Mouse (Mus musculus): ENCODE data around the gene Arfgap2.

Arfgap2 gene

GRCm38 (mm10) chr2:91308680-91309079, 43.9 kb downstream of the Arfgap2 start:
- no peak for DNase-seq (ENCODE audit: low read depth)

- no peak for DNase-seq (ENCODE audit: low read depth)
Observed at GRCm38 (mm10) chr2:91309546-91309945, 44.8 kb downstream of the Arfgap2 start.

GRCm38 (mm10) chr2:91312578-91313311, 48.0 kb downstream of the Arfgap2 start:
- DNase-seq (ENCODE audit: low read depth): no peak

DNA sequence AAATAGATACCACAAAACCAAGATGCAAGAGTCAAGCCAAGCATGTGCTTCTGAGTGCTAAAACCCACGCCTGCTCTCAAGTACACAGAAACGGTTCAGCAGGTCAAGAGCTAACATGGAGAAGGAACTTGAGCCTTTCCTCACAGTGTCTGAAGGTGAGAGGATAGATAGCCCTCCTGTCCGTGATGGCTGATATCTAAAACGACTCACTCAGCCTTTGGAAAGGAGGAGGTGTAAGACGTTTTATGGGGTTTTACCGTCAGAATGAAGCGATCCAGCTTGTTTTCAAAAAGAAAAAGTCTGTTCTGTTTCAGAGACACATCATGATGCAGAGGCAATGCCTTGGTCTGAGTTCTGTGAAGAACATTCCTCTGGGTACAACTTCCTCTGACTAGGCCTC, 49.4 kb downstream of the Arfgap2 start:
- DNase-seq (ENCODE audit: low read depth): no peak

GRCm38 (mm10) chr2:91320559-91321529, 56.1 kb downstream of the Arfgap2 start:
- DNase-seq (ENCODE audit: low read depth): no peak

DNA sequence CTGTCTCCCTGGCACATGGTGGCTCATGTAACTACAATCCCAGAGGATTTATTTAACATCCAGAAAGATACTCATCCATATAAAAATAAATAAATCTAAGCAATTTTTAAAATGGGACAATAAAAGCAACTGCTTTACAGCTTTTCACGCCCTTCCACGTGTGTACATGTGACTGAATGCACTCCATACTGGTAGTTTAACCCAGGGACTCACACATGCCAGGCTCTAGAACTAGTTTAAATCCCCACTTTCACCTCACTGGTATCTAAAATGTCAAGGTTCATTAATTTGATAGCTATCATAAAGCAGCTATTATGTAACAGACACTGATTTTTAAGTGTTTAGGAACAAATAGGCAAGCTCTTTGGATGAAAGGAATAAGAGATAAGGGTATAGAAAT, 57.1 kb downstream of the Arfgap2 start:
- no peak for DNase-seq (ENCODE audit: low read depth)

DNA sequence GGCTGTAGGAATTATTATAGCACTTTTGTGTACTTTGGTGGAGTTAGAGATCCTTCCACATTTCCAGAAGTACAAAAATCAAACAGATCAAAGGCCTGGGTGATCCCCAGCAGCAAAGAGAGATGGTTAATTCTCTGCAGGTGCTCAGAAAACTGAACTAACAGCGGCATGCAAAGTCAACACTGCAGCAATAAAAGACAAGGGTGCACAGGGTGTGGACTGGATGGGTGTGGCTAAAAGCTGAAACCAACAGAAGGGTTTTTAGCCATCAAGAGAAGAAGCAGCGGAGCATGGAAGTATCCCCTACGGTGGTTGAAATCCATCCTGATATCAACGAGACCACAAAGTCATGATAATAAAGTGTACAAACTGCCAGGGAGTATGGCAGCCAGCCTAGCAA, 57.7 kb downstream of the Arfgap2 start:
- no peak for DNase-seq (ENCODE audit: low read depth)

DNA sequence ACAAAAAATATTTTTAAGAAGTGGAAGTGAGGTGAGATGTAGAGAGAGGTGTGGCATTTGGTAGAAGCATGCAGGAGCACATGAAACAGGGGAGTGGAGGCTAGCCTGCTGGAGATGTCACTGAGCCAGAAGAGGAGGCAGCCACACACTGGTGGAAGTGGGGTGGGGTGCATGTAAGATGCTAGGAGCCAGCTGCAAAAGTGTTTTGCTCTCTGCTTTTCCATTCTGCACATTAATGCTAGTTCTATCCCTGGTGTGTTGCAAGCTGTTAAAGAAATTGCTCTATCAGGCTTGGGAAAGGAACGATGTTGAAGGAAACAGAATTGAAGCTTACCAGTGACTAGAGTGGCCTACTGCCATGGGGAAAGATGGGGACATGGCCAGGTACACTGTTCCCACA, 59.6 kb downstream of the Arfgap2 start:
- no peak for DNase-seq (ENCODE audit: low read depth)

GRCm38 (mm10) chr2:91324761-91325421, 60.1 kb downstream of the Arfgap2 start:
- DNase-seq (ENCODE audit: low read depth): no peak

All from c-Kit-positive CD71-positive TER-119-negative erythroid progenitor cells, embryonic 14.5 days (primary cell).